Mouse (Mus musculus) ES-Bruce4 (cell line): Measurements from ENCODE around the gene Wdr27. TPM values are rescaled to one million over a fixed set of nuclear protein-coding genes. Genes with fewer than 3 reads are reported as not detected.
A peak's percentile ranks its signal among the peaks of the same experiment; 100 is the strongest.

ENCODE experiments used
- H3K27ac ChIP-seq: 2 replicates; pipeline ENCODE4 v1.5.1; 2012; ENCODE audit warnings: low read length, inconsistent platforms; ENCODE audit not compliant: insufficient read depth
- H3K27me3 ChIP-seq: 2 replicates; pipeline ENCODE4 v1.6.1; 2012; ENCODE audit warnings: mild to moderate bottlenecking, low read length, inconsistent platforms; ENCODE audit not compliant: control insufficient read depth, poor library complexity, insufficient read depth, severe bottlenecking
- H3K36me3 ChIP-seq: 2 replicates; pipeline ENCODE4 v1.6.1; 2012; ENCODE audit warnings: inconsistent platforms, mild to moderate bottlenecking, low read length, moderate library complexity; ENCODE audit not compliant: control insufficient read depth, poor library complexity, insufficient read depth, severe bottlenecking
- H3K4me1 ChIP-seq: one replicate; pipeline ENCODE4 v1.8.1; 2011; ENCODE audit warnings: low read length; ENCODE audit not compliant: control insufficient read depth, insufficient read depth
- H3K4me3 ChIP-seq: 2 replicates; pipeline ENCODE4 v1.5.1; 2011; ENCODE audit warnings: low read depth, mild to moderate bottlenecking, low read length
- H3K9ac ChIP-seq: 2 replicates; pipeline ENCODE4 v1.6.1; 2012; ENCODE audit warnings: low read depth, mild to moderate bottlenecking, inconsistent platforms; ENCODE audit not compliant: poor library complexity, severe bottlenecking
- H3K9me3 ChIP-seq: replicated peaks from 2 replicates; pipeline ENCODE4 v1.6.1; 2012; ENCODE audit warnings: mild to moderate bottlenecking, low read length, inconsistent platforms; ENCODE audit not compliant: control insufficient read depth, poor library complexity, insufficient read depth, severe bottlenecking
- CTCF ChIP-seq: IDR thresholded peaks from one replicate; pipeline ENCODE4 v1.8.1; 2011; ENCODE audit warnings: low read depth, low read length
- EP300 ChIP-seq: IDR thresholded peaks from 2 replicates; pipeline ENCODE4 v1.6.1; 2011; ENCODE audit warnings: low read depth, low read length; ENCODE audit not compliant: insufficient read depth
- POLR2A ChIP-seq: IDR thresholded peaks from one replicate; pipeline ENCODE4 v1.8.1; 2011; ENCODE audit warnings: low read length; ENCODE audit not compliant: insufficient read depth
- polyA plus RNA-seq: library from polyadenylated mRNA; stranded (reverse); fragments of >200 nt; gene quantifications from 2 replicates; pipeline ENCODE4 v1.2.4, GENCODE M21; 2011; ENCODE audit warnings: low read depth; ENCODE audit not compliant: missing spikeins, insufficient read depth, insufficient read length

The Wdr27 gene
- polyA plus RNA-seq, 1 experiment = 1.8 TPM

DNA sequence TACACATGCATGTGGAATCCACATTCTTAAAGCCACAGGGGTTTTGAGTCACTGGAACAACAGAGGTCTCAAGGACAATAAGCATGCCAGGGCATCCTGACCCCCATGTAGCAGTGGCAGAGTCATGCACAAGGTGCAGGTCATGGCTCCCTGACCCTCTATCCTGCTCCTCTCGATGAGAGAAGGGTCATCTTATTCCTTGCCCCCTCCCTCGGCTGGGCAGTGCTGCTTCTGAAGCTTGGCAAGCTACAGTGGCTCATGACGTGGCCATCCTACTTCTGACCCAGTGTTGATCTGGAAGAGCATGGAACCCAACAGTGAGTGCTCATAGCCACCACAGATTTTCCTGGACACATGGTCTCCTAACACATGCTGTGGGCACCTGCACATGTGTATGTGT is 126.9 kb downstream of the Wdr27 start:
- H3K4me3 ChIP-seq = no peak overlapping the region
- TF ChIP-seq CTCF = no peak
- no peak for TF ChIP-seq EP300
- no peak for TF ChIP-seq POLR2A
- no peaks in the 10 kb centered on the region for H3K27me3 ChIP-seq
- H3K36me3 ChIP-seq = no peaks in the 10 kb centered on the region
- H3K4me1 ChIP-seq = peaks cover 2% of the 10 kb centered on the region
- H3K27ac ChIP-seq = no peak overlapping the region
- no peaks in the 10 kb centered on the region for H3K9me3 ChIP-seq
- H3K9ac ChIP-seq = no peak overlapping the region

DNA sequence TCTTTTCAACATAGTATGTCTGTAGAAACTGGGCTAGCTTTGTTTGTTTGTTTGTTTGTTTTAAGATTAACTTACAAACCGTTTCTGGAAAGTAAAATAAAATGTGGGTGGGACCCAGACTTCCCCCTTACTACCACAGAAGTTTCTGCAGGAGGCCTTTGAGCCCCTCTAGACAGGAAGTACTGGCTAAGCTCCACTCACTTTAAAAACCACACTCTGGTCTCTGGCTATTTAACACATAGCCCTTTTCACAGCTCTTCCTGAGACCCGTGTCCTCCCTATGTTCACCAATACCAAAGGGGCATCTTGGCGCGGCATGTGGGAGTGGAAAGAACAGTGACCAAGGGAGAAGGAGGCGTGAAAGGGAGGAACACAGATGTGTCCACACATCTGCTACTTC is 127.7 kb downstream of the Wdr27 start:
- Histone ChIP-seq H3K4me3 (no peak overlapping the region), H3K9ac (no peak overlapping the region), H3K4me1 (peaks cover 2% of the 10 kb centered on the region), H3K27me3 (no peaks in the 10 kb centered on the region), H3K9me3 (no peaks in the 10 kb centered on the region), H3K27ac (no peak overlapping the region), H3K36me3 (no peaks in the 10 kb centered on the region)
- TF ChIP-seq EP300 (no peak), POLR2A (no peak), CTCF (no peak)

- no peak for TF ChIP-seq POLR2A
- no peak for TF ChIP-seq EP300
- TF ChIP-seq CTCF = no peak
- Histone ChIP-seq H3K9ac (no peak overlapping the region), H3K27me3 (no peaks in the 10 kb centered on the region), H3K36me3 (no peaks in the 10 kb centered on the region), H3K4me3 (no peak overlapping the region), H3K4me1 (peaks cover 2% of the 10 kb centered on the region), H3K27ac (no peak overlapping the region), H3K9me3 (peaks cover 14% of the 10 kb centered on the region)
These were observed 130.3 kb downstream of the Wdr27 start for GRCm38 (mm10) chr17:14812631-14813030.

DNA sequence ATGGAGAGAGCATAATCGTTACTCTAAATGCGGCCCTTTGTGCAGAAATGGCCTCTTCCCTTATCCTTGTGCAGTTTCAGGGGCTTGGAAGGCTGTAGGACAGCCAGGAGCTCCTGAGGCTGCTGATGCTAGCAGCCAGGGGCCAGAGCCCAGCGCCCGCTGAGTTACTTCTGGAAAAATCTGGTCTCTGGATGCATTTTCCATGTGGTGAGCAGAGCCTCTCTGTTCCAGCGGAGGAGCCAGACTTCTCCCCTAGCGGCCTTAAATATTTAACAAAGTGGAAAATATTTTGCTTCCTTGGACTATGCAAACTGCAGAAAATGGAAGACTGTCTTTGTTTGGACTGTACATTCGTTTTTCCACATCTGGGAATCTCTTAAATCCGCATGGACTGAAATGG is 130.9 kb downstream of the Wdr27 start:
- H3K4me3 ChIP-seq = no peak overlapping the region
- H3K36me3 ChIP-seq = no peaks in the 10 kb centered on the region
- no peak for TF ChIP-seq POLR2A
- TF ChIP-seq EP300 = no peak
- TF ChIP-seq CTCF = no peak
- no peak overlapping the region for H3K27ac ChIP-seq
- H3K4me1 ChIP-seq = no peaks in the 10 kb centered on the region
- H3K9ac ChIP-seq = no peak overlapping the region
- H3K27me3 ChIP-seq = no peaks in the 10 kb centered on the region
- peaks cover 16% of the 10 kb centered on the region for H3K9me3 ChIP-seq

DNA sequence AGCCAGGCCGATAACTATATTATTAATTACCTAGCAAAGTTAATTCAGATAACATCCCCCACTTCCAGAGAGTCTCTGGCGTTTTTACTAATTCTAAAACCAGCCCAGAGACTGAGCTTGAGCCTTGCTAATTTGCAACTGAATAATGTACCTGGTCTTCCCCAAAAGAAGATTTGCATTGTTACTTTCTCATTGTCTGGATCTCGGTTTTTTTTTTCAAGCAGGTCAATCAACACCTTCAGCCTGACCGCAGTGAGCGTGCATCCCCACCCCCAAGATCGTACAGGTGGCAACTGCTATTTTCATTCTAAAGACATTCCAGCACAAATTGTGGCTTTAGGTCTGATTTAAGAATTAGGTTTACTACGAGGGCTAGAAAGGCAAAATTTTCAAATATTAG is 136.2 kb downstream of the Wdr27 start:
- no peak overlapping the region for H3K4me3 ChIP-seq
- TF ChIP-seq CTCF (no peak), EP300 (peak; percentile 17; the same call in 1 of the 2 replicates)
- H3K4me1 ChIP-seq = no peaks in the 10 kb centered on the region
- no peak overlapping the region for H3K9ac ChIP-seq
- H3K27ac ChIP-seq = no peak overlapping the region
- H3K27me3 ChIP-seq = no peaks in the 10 kb centered on the region
- peaks cover 16% of the 10 kb centered on the region for H3K9me3 ChIP-seq
- no peaks in the 10 kb centered on the region for H3K36me3 ChIP-seq

DNA sequence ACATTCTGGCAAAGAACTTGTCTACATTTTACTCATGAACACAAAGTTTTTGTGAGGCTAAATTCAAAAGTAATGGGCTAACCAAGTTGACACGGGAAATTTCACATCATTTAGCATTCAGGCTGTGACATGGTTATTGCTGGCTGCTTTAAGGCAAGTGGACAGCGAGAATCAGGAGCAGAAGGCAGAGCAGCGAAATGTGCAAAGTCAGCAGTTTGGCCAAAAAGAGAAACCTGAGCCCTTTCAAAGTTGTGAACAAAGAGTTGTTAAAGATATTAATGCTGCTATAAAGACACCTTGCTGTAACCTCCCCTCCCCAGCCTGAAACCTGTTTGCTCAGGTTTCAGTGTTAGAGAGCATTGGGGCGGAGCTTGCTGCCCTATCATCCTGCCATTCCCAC is 143.7 kb downstream of the Wdr27 start:
- Histone ChIP-seq H3K9ac (no peak overlapping the region), H3K4me3 (no peak overlapping the region; the same call in 1 of the 2 replicates)
- no peak for TF ChIP-seq EP300
- TF ChIP-seq CTCF = no peak
- no peak for TF ChIP-seq POLR2A

More for the DNA sequence above, 143.7 kb downstream of the Wdr27 start:
- Histone ChIP-seq H3K4me1 (no peaks in the 10 kb centered on the region), H3K27ac (no peak overlapping the region), H3K27me3 (no peaks in the 10 kb centered on the region), H3K36me3 (no peaks in the 10 kb centered on the region), H3K9me3 (no peaks in the 10 kb centered on the region)
